Mouse (Mus musculus): Measurements from ENCODE around the gene Hoxd10. TPM values are rescaled to one million over a fixed set of nuclear protein-coding genes. Genes with fewer than 3 reads are reported as not detected.

The Hoxd10 gene
- total and polyA plus RNA-seq, 3 experiments: not detected

- H3K9ac ChIP-seq (ENCODE audit: insufficient read depth, low read depth): no peak overlapping the region
- H3K4me2 ChIP-seq (ENCODE audit: insufficient read depth, low read depth, poor library complexity, severe bottlenecking): no peak overlapping the region
- no peaks in the 10 kb centered on the region for H3K27me3 ChIP-seq (replicated peaks)
- in situ Hi-C loops (cut with MboI; ENCODE audit: low pct_ligation_motif_present, low pct_unique_long_range_greater_than_20kb, low sequenced_read_pairs) (loop anchor here (25.0 kb wide), 1 partner anchor 873 kb away; no protein-coding TSS in a partner anchor), dilution Hi-C loops (cut with MboI; ENCODE audit: extremely low pct_ligation_motif_present, extremely low pct_unique_long_range_greater_than_20kb, low sequenced_read_pairs) (no loop called here)
- no peak for DNase-seq (ENCODE audit: extremely low read depth)
- TF ChIP-seq ZMIZ1 (IDR thresholded peaks at IDR 0.05; ENCODE audit: low read depth, low read length): no peak
- no peak for TF ChIP-seq MAFK (IDR thresholded peaks at IDR 0.05; ENCODE audit: insufficient replicate concordance, low read length)
- TF ChIP-seq MEF2A (IDR thresholded peaks at IDR 0.05; ENCODE audit: borderline replicate concordance, low read depth, low read length): no peak
- TF ChIP-seq NRF1 (IDR thresholded peaks at IDR 0.05; ENCODE audit: low read depth, low read length): no peak
- no peak for TF ChIP-seq TCF12 (IDR thresholded peaks at IDR 0.05; ENCODE audit: low read depth, low read length)
- TF ChIP-seq JUN (IDR thresholded peaks at IDR 0.05; ENCODE audit: insufficient read depth, low read depth, low read length): no peak
- no peaks in the 10 kb centered on the region for H3K79me2 ChIP-seq (replicated peaks; ENCODE audit: control insufficient read depth, extremely low read depth, insufficient read depth, poor library complexity, severe bottlenecking)
- H3K4me1 ChIP-seq (ENCODE audit: control insufficient read depth in 1 of 2, insufficient read depth in 2 of 2): peaks cover 6 to 12% of the 10 kb centered on the region in 2 experiments; a peak in 3 of 4 replicates
- H3K27ac ChIP-seq (ENCODE audit: insufficient read depth, low read depth): no peak overlapping the region
- H3K36me3 ChIP-seq (replicated peaks in 1 of 2; ENCODE audit: control insufficient read depth in 1 of 2, insufficient read depth in 1 of 2, low read length in 1 of 2): no peaks in the 10 kb centered on the region
- peaks cover 4% of the 10 kb centered on the region for H3K9me3 ChIP-seq (replicated peaks; ENCODE audit: low read length)
- H3K4me3 ChIP-seq (replicated peaks in 1 of 3; ENCODE audit: low read depth in 2 of 3, low read length in 2 of 3, poor library complexity in 1 of 3): no peak overlapping the region
Observed at GRCm38 (mm10) chr2:74714156-74714789, 22.5 kb downstream of the Hoxd10 start.

GRCm38 (mm10) chr2:74714881-74715280 lies 23.2 kb downstream of the Hoxd10 start:
- in situ Hi-C loops (cut with MboI; ENCODE audit: low pct_ligation_motif_present, low pct_unique_long_range_greater_than_20kb, low sequenced_read_pairs): loop anchor here (5.0 to 25.0 kb wide), 2 partner anchors 247 to 872 kb away; no protein-coding TSS in a partner anchor
- Histone ChIP-seq H3K79me2 (replicated peaks; ENCODE audit: control insufficient read depth, extremely low read depth, insufficient read depth, poor library complexity, severe bottlenecking) (no peaks in the 10 kb centered on the region), H3K9me3 (replicated peaks; ENCODE audit: low read length) (peaks cover 4% of the 10 kb centered on the region), H3K27ac (ENCODE audit: insufficient read depth, low read depth) (no peak overlapping the region), H3K4me1 (ENCODE audit: control insufficient read depth in 1 of 2, insufficient read depth in 2 of 2) (peaks cover 8 to 14% of the 10 kb centered on the region in 2 experiments; a peak in 3 of 4 replicates), H3K9ac (ENCODE audit: insufficient read depth, low read depth) (no peak overlapping the region), H3K4me2 (ENCODE audit: insufficient read depth, low read depth, poor library complexity, severe bottlenecking) (no peak overlapping the region), H3K36me3 (replicated peaks in 1 of 2; ENCODE audit: control insufficient read depth in 1 of 2, insufficient read depth in 1 of 2, low read length in 1 of 2) (no peaks in the 10 kb centered on the region), H3K27me3 (replicated peaks) (no peaks in the 10 kb centered on the region), H3K4me3 (replicated peaks in 1 of 3; ENCODE audit: low read depth in 2 of 3, low read length in 2 of 3, poor library complexity in 1 of 3) (no peak overlapping the region)
- DNase-seq (ENCODE audit: extremely low read depth): no peak
- TF ChIP-seq CHD2 (IDR thresholded peaks at IDR 0.05; ENCODE audit: low read length) (no peak), HCFC1 (IDR thresholded peaks at IDR 0.05; ENCODE audit: low read depth, low read length) (no peak), RAD21 (IDR thresholded peaks at IDR 0.05; ENCODE audit: low read depth, low read length) (no peak), EP300 (IDR thresholded peaks at IDR 0.05; ENCODE audit: low read length) (no peak), NELFE (IDR thresholded peaks at IDR 0.05; ENCODE audit: low read depth, low read length) (no peak), KAT2A (IDR thresholded peaks at IDR 0.05; ENCODE audit: insufficient replicate concordance, low read length) (no peak), TBP (conservative IDR thresholded peaks at IDR 0.05; ENCODE audit: low read depth, low read length) (no peak), E2F4 (IDR thresholded peaks at IDR 0.05; ENCODE audit: insufficient replicate concordance, low read depth, low read length) (no peak), MXI1 (IDR thresholded peaks at IDR 0.05; ENCODE audit: low read depth, low read length) (no peak), MEF2A (IDR thresholded peaks at IDR 0.05; ENCODE audit: borderline replicate concordance, low read depth, low read length) (no peak), RCOR1 (conservative IDR thresholded peaks at IDR 0.05; ENCODE audit: low read depth, low read length) (no peak), BHLHE40 (IDR thresholded peaks at IDR 0.05; ENCODE audit: low read depth, low read length) (no peak), MYC (IDR thresholded peaks at IDR 0.05; ENCODE audit: low read depth, low read length) (no peak), MAFK (IDR thresholded peaks at IDR 0.05; ENCODE audit: insufficient replicate concordance, low read length) (no peak), POLR2A (IDR thresholded peaks at IDR 0.05; ENCODE audit: low read depth, low read length) (no peak), IRF4 (IDR thresholded peaks at IDR 0.05; ENCODE audit: low read depth, low read length) (no peak)
- dilution Hi-C loops (cut with MboI; ENCODE audit: extremely low pct_ligation_motif_present, extremely low pct_unique_long_range_greater_than_20kb, low sequenced_read_pairs): no loop called here
